Mouse (Mus musculus): ENCODE measurements around the gene Pcid2. TPM values are rescaled to one million over a fixed set of nuclear protein-coding genes. Genes with fewer than 3 reads are reported as not detected.
"Not testable (repeated sequence)": the region's sequence is repeated elsewhere in the genome, so short reads cannot be mapped to it uniquely, and the experiment has no call there.

Pcid2 gene
- polyA plus RNA-seq, 1 experiment = 54.1 TPM

DNA sequence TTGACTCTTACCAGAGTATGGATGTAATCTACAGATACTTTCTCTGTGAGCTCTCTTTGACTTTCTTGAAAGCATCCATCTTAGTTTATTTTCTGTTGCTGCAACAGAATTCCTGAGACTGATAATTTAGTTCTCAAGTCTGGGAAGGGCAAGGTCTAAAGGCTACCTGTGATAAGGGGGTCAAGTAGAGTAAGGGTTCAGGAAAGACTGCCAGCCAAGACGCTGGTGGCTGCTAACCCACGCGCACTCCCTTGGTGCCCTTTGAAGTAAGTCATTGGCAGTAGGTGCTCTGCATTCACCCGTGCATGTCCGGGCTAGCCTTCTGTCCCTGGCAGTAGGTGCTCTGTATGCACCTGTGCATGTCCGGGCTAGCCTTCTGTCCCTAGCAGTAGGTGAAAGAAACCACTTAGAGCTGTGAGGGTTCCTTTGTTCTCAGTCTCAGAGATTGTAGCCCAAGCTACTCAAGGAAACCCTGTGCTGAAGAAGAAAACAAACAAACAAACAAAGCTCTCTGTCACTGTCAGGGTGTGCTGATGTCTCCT lies 34.5 kb upstream of the Pcid2 start:
- Histone ChIP-seq H3K27ac (ENCODE audit: control insufficient read depth, insufficient read depth, low read depth, low read length) (no peak overlapping the region), H3K27me3 (ENCODE audit: control insufficient read depth, insufficient read depth, low read length) (no peaks in the 10 kb centered on the region), H3K36me3 (ENCODE audit: control insufficient read depth, insufficient read depth, low read length) (peaks cover 11% of the 10 kb centered on the region), H3K4me3 (ENCODE audit: control insufficient read depth, low read depth, low read length) (no peak overlapping the region), H3K4me1 (ENCODE audit: control insufficient read depth, insufficient read depth, low read length) (no peaks in the 10 kb centered on the region)
- TF ChIP-seq CTCF (IDR thresholded peaks at IDR 0.05; ENCODE audit: control insufficient read depth, insufficient read depth, insufficient replicate concordance, low read depth, low read length) = no peak
- TF ChIP-seq POLR2A (IDR thresholded peaks at IDR 0.05; ENCODE audit: control insufficient read depth, low read depth, low read length) = no peak

DNA sequence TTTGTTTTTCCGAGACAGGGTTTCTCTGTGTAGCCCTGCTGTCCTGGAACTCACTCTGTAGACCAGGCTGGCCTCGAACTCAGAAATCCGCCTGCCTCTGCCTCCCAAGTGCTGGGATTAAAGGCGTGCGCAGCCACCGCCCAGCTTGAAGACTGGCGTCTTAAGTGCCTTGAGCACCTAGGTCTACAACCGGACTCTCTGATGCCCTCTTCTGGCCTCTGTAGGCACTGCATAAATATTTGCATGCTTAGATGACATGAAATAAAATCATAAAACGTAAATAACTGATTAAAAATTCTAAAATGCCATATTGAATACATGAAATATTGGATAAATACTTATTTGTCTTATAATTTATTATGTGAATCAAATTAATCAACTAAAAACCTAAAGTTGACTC lies 27.0 kb upstream of the Pcid2 start:
- H3K4me1 ChIP-seq (ENCODE audit: control insufficient read depth, insufficient read depth, low read length); H3K4me3 ChIP-seq (ENCODE audit: control insufficient read depth, low read depth, low read length); H3K27ac ChIP-seq (ENCODE audit: control insufficient read depth, insufficient read depth, low read depth, low read length); H3K36me3 ChIP-seq (ENCODE audit: control insufficient read depth, insufficient read depth, low read length); H3K27me3 ChIP-seq (ENCODE audit: control insufficient read depth, insufficient read depth, low read length): not testable (repeated sequence)

DNA sequence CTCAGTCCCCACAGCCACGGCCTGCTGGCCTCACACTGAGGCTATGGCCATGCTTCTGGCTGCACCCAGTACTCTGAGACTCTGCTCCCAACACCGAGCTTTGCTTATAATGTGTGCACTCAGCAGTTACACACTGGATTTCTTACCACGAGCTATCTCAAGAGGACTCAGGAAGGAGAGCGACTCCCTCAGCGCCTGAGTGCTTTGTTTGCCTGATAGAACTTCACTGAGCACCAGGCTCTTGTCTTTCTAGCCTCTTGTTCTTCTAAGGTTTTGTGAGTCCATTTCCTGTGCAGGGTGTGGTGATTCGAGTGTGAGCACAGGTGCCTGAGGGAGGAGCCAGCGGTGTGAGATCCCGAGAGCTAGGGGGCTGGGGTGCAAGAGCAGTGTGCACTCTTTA lies 19.6 kb upstream of the Pcid2 start:
- H3K27me3 ChIP-seq (ENCODE audit: control insufficient read depth, insufficient read depth, low read length) = no peaks in the 10 kb centered on the region
- no peak overlapping the region for H3K4me3 ChIP-seq (ENCODE audit: control insufficient read depth, low read depth, low read length)
- H3K4me1 ChIP-seq (ENCODE audit: control insufficient read depth, insufficient read depth, low read length) = no peaks in the 10 kb centered on the region
- TF ChIP-seq CTCF (IDR thresholded peaks at IDR 0.05; ENCODE audit: control insufficient read depth, insufficient read depth, insufficient replicate concordance, low read depth, low read length) (no peak), POLR2A (IDR thresholded peaks at IDR 0.05; ENCODE audit: control insufficient read depth, low read depth, low read length) (no peak)
- no peak overlapping the region for H3K27ac ChIP-seq (ENCODE audit: control insufficient read depth, insufficient read depth, low read depth, low read length)
- H3K36me3 ChIP-seq (ENCODE audit: control insufficient read depth, insufficient read depth, low read length) = peaks cover 3% of the 10 kb centered on the region

DNA sequence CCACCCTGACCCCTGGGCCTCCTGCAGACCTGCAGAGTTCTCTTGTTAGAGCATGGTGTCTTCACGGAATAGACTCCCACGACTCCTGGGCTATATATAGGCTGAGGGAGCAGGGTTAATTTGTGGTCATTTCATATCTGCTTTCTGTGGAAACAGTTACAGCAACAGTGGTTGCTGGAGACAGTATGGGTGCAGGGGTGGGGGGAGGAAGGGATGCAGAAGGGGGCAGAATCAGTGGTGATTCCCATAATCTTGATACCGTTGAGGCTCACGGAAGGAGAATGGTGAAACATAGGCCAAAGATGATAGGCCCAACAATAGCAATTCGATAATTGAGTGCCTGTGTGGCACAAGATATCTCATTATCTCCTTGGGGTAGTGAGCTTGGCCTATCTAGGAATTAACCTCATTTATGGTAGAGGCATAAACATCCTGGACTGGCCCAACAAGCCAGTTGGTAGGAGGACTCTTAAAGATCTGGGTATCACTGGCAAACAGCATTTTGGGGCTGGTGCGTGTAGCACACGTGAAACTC lies 17.7 kb upstream of the Pcid2 start:
- Histone ChIP-seq H3K4me1 (ENCODE audit: control insufficient read depth, insufficient read depth, low read length) (no peaks in the 10 kb centered on the region), H3K4me3 (ENCODE audit: control insufficient read depth, low read depth, low read length) (no peak overlapping the region), H3K36me3 (ENCODE audit: control insufficient read depth, insufficient read depth, low read length) (peaks cover 4% of the 10 kb centered on the region), H3K27ac (ENCODE audit: control insufficient read depth, insufficient read depth, low read depth, low read length) (no peak overlapping the region), H3K27me3 (ENCODE audit: control insufficient read depth, insufficient read depth, low read length) (no peaks in the 10 kb centered on the region)
- TF ChIP-seq CTCF (IDR thresholded peaks at IDR 0.05; ENCODE audit: control insufficient read depth, insufficient read depth, insufficient replicate concordance, low read depth, low read length) (no peak), POLR2A (IDR thresholded peaks at IDR 0.05; ENCODE audit: control insufficient read depth, low read depth, low read length) (no peak)

DNA sequence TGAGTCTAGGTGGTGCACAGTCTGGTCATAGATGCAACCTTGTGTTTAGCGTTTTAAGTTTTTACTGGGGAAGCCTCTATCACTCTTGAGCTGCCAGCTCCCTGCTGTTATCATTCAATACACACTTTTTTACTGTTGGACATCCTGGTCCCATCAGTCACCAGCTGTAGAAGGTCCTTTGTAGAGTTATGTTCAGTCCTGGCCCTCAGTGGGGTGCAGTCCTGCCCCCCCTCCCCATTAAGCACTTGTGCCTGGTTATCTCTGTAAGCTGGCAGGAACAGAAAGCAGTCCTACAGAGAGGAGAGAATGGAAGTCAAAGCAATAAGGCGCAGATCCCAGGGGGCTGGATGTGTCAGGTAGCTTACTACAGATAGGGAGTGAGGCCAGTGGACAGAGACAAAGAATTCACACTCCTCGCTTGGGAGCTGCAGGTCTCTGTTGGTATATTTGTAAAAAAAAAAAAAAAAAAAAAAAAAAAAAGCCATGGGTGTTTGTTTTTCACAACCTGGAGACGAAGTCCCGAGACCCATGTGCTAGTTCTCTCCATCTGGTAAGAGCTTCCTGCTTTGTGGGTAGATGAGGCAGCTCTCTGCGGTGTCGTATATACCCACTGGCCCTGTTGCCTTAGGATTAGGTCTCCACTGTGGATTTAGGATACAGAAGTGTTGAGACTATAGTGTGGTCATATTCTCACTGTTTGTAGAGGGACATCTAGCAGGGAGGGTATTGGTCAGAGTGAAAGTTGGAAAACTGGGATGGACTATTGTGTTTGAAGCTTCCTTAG lies 15.8 kb upstream of the Pcid2 start:
- no peak for TF ChIP-seq CTCF (IDR thresholded peaks at IDR 0.05; ENCODE audit: control insufficient read depth, insufficient read depth, insufficient replicate concordance, low read depth, low read length)
- TF ChIP-seq POLR2A (IDR thresholded peaks at IDR 0.05; ENCODE audit: control insufficient read depth, low read depth, low read length) = no peak
- Histone ChIP-seq H3K27ac (ENCODE audit: control insufficient read depth, insufficient read depth, low read depth, low read length) (no peak overlapping the region), H3K36me3 (ENCODE audit: control insufficient read depth, insufficient read depth, low read length) (peaks cover 5% of the 10 kb centered on the region), H3K27me3 (ENCODE audit: control insufficient read depth, insufficient read depth, low read length) (no peaks in the 10 kb centered on the region), H3K4me1 (ENCODE audit: control insufficient read depth, insufficient read depth, low read length) (no peaks in the 10 kb centered on the region), H3K4me3 (ENCODE audit: control insufficient read depth, low read depth, low read length) (no peak overlapping the region)

DNA sequence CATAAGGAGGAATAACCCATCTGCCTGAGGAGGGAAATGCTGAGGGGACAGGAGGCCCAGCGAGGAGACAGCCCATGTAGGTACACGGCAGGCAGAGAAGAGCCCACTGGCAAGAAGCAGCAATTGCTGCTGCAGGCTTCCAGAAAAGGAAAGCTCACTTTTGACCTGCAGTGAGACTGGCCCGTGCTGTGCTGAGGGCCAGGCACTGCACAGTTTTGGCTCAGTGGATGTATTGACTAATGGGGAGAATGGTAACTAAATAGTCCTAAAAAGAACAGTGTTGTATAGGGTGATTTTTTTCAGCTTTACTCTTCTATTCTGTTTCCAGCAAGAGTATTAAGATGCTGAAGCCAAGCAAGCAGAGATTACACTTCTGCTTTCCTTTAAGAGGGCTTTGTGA lies 13.3 kb upstream of the Pcid2 start:
- no peak overlapping the region for H3K27ac ChIP-seq (ENCODE audit: control insufficient read depth, insufficient read depth, low read depth, low read length)
- no peaks in the 10 kb centered on the region for H3K27me3 ChIP-seq (ENCODE audit: control insufficient read depth, insufficient read depth, low read length)
- no peaks in the 10 kb centered on the region for H3K4me1 ChIP-seq (ENCODE audit: control insufficient read depth, insufficient read depth, low read length)
- TF ChIP-seq POLR2A (IDR thresholded peaks at IDR 0.05; ENCODE audit: control insufficient read depth, low read depth, low read length) (no peak), CTCF (IDR thresholded peaks at IDR 0.05; ENCODE audit: control insufficient read depth, insufficient read depth, insufficient replicate concordance, low read depth, low read length) (no peak)
- H3K4me3 ChIP-seq (ENCODE audit: control insufficient read depth, low read depth, low read length) = no peak overlapping the region
- H3K36me3 ChIP-seq (ENCODE audit: control insufficient read depth, insufficient read depth, low read length) = peaks cover 4% of the 10 kb centered on the region

DNA sequence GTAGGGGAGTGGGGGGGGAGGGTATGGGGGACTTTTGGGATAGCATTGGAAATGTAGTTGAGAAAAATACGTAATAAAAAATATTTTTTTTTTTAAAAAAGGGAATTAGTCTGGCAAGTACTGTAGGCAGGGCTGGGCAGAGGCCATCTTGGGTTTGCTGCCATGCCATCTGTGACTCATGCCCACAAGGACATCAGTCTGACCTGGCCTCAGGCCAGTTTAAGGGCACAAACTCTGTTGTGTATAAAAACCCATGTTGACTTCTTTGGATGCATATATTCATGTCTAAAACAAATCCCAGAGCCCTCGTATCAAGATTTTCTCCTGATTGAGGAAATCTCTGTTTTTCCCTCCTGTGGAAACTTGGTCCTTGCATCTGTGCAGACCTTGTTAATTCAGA lies 11.8 kb upstream of the Pcid2 start:
- Histone ChIP-seq H3K4me3 (ENCODE audit: control insufficient read depth, low read depth, low read length) (no peak overlapping the region), H3K36me3 (ENCODE audit: control insufficient read depth, insufficient read depth, low read length) (peaks cover 4% of the 10 kb centered on the region), H3K4me1 (ENCODE audit: control insufficient read depth, insufficient read depth, low read length) (no peaks in the 10 kb centered on the region), H3K27me3 (ENCODE audit: control insufficient read depth, insufficient read depth, low read length) (no peaks in the 10 kb centered on the region), H3K27ac (ENCODE audit: control insufficient read depth, insufficient read depth, low read depth, low read length) (no peak overlapping the region)
- no peak for TF ChIP-seq POLR2A (IDR thresholded peaks at IDR 0.05; ENCODE audit: control insufficient read depth, low read depth, low read length)
- no peak for TF ChIP-seq CTCF (IDR thresholded peaks at IDR 0.05; ENCODE audit: control insufficient read depth, insufficient read depth, insufficient replicate concordance, low read depth, low read length)
